Mouse (Mus musculus) embryonic facial prominence, embryonic 11.5 days (tissue): Measurements from ENCODE around the gene Atp6v1f. TPM values are rescaled to one million over a fixed set of nuclear protein-coding genes. Genes with fewer than 3 reads are reported as not detected.

Experiments used
- ATAC-seq: fragments of 200-750 bp; cut with Nextera tagmentation; replicated peaks from 2 replicates; pipeline ENCODE4 v1.8.0; 2017; ENCODE audit warnings: low read depth; ENCODE audit not compliant: insufficient number of reproducible peaks, low FRiP score, low TSS enrichment
- DNase-seq: peaks from one replicate; pipeline ENCODE4 v3.0.0-alpha.2; 2015; ENCODE audit warnings: low spot score
- H3K27ac ChIP-seq: fragments of 300-500 bp; sonication (generic); replicated peaks from 2 replicates; pipeline ENCODE4 v1.5.1; 2014; ENCODE audit warnings: mild to moderate bottlenecking, low read depth, low read length, control low read depth
- H3K27me3 ChIP-seq: fragments of 300-500 bp; sonication (generic); 2 replicates; pipeline ENCODE4 v1.6.1; 2014; ENCODE audit warnings: mild to moderate bottlenecking, low read length, moderate library complexity, mixed read lengths; ENCODE audit not compliant: control insufficient read depth, insufficient read depth
- H3K36me3 ChIP-seq: fragments of 300-500 bp; sonication (generic); replicated peaks from 2 replicates; pipeline ENCODE4 v1.6.1; 2014; ENCODE audit warnings: low read depth, mild to moderate bottlenecking, low read length, moderate library complexity, mixed read lengths; ENCODE audit not compliant: control insufficient read depth, insufficient read depth
- H3K4me1 ChIP-seq: fragments of 300-500 bp; sonication (generic); 2 replicates; pipeline ENCODE4 v1.6.1; 2014; ENCODE audit warnings: low read length, mixed read lengths; ENCODE audit not compliant: control insufficient read depth, insufficient read depth
- H3K4me2 ChIP-seq: fragments of 300-500 bp; sonication (generic); 2 replicates; pipeline ENCODE4 v1.6.1; 2014; ENCODE audit warnings: low read depth, mild to moderate bottlenecking, control low read depth, low read length, moderate library complexity
- H3K4me3 ChIP-seq: fragments of 300-500 bp; sonication (generic); 2 replicates; pipeline ENCODE4 v1.5.1; 2014; ENCODE audit warnings: low read depth, low read length, control low read depth
- H3K9ac ChIP-seq: fragments of 300-500 bp; sonication (generic); replicated peaks from 2 replicates; pipeline ENCODE4 v1.6.1; 2014; ENCODE audit warnings: mild to moderate bottlenecking, control low read depth, low read length
- H3K9me3 ChIP-seq: fragments of 300-500 bp; sonication (generic); replicated peaks from 2 replicates; pipeline ENCODE4 v1.6.1; 2016; ENCODE audit warnings: mild to moderate bottlenecking, low read length, inconsistent platforms, mixed read lengths; ENCODE audit not compliant: control insufficient read depth
- WGBS: fragments of 180-500 bp; shearing (Covaris S2); extraction: QIAGEN DNeasy Blood & Tissue Kit; methylation state at CpG from one replicate; pipeline ENCODE4 v1.1.7; 2014; 5-methylcytosine and 5-hydroxymethylcytosine counted together
- polyA plus RNA-seq: library from polyadenylated mRNA; unstranded; fragments of >200 nt; fragmentation: Nextera tagmentation; extraction: Ambion mirVana; gene quantifications from 2 replicates; pipeline ENCODE4 v1.2.1, GENCODE M21; 2014

Gene Atp6v1f
- polyA plus RNA-seq, 1 experiment from 2014 or later, result 196 TPM

- no peaks in the 10 kb centered on the region for H3K27me3 ChIP-seq
- 86% methylated on average over 4 of the region's 4 CpGs for whole genome bisulfite sequencing
- no peak for DNase-seq
- no peak within 1 kb of the TSS for H3K4me2 ChIP-seq
- H3K4me1 ChIP-seq, result peaks cover 2% of the 10 kb centered on the region; the same call in 1 of the 2 replicates
- H3K27ac ChIP-seq, result no peak within 1 kb of the TSS
- H3K4me3 ChIP-seq, result no peak within 1 kb of the TSS
- no peak within 1 kb of the TSS for H3K9ac ChIP-seq
- H3K36me3 ChIP-seq, result no peaks in the 10 kb centered on the region; the same call in 1 of the 2 replicates
- no peaks in the 10 kb centered on the region for H3K9me3 ChIP-seq
- no peak for ATAC-seq
Observed at GRCm38 (mm10) chr6:29471137-29471536, 3.6 kb downstream of the Atp6v1f start, which contains the start of gene Atp6v1fnb. Gene Atp6v1fnb (plus strand): TSS chr6:29471437.

GRCm38 (mm10) chr6:29473941-29474691 lies 6.6 kb downstream of the Atp6v1f start:
- Histone ChIP-seq H3K9me3 (no peaks in the 10 kb centered on the region), H3K4me2 (peak overlapping the region; percentile 76), H3K27ac (no peak overlapping the region), H3K4me1 (peaks cover 2% of the 10 kb centered on the region; the same call in 1 of the 2 replicates), H3K27me3 (no peaks in the 10 kb centered on the region), H3K9ac (peak overlapping the region; percentile 52), H3K36me3 (no peaks in the 10 kb centered on the region; the same call in 1 of the 2 replicates), H3K4me3 (peak overlapping the region; percentile 41)
- 2% methylated on average over 33 of the region's 33 CpGs for WGBS
- DNase-seq (peak; percentile 84), ATAC-seq (peak; percentile 88)

GRCm38 (mm10) chr6:29474736-29475135 lies 7.2 kb downstream of the Atp6v1f start:
- H3K4me3 ChIP-seq, result no peak overlapping the region
- no peaks in the 10 kb centered on the region; the same call in 1 of the 2 replicates for H3K36me3 ChIP-seq
- peaks cover 2% of the 10 kb centered on the region; the same call in 1 of the 2 replicates for H3K4me1 ChIP-seq
- H3K9me3 ChIP-seq, result no peaks in the 10 kb centered on the region
- H3K27ac ChIP-seq, result no peak overlapping the region
- no peak overlapping the region for H3K9ac ChIP-seq
- no peaks in the 10 kb centered on the region for H3K27me3 ChIP-seq
- no peak for ATAC-seq
- 55% methylated on average over 2 of the region's 2 CpGs for WGBS
- no peak overlapping the region for H3K4me2 ChIP-seq
- no peak for DNase-seq

- no peak overlapping the region for H3K9ac ChIP-seq
- no peaks in the 10 kb centered on the region; the same call in 1 of the 2 replicates for H3K27me3 ChIP-seq
- no peaks in the 10 kb centered on the region for H3K9me3 ChIP-seq
- H3K36me3 ChIP-seq, result no peaks in the 10 kb centered on the region
- H3K4me3 ChIP-seq, result no peak overlapping the region
- WGBS, result 92% methylated on average over 13 of the region's 13 CpGs
- no peak overlapping the region for H3K4me2 ChIP-seq
- DNase-seq (no peak), ATAC-seq (no peak)
- no peak overlapping the region for H3K27ac ChIP-seq
- H3K4me1 ChIP-seq, result no peaks in the 10 kb centered on the region
Observed at GRCm38 (mm10) chr6:29482691-29483090, 15.2 kb downstream of the Atp6v1f start.

GRCm38 (mm10) chr6:29484716-29485559 lies 17.4 kb downstream of the Atp6v1f start:
- H3K4me3 ChIP-seq, result no peak overlapping the region
- no peaks in the 10 kb centered on the region; the same call in 1 of the 2 replicates for H3K27me3 ChIP-seq
- peak; percentile 91 for DNase-seq
- peak overlapping the region; percentile 18; the same call in 1 of the 2 replicates for H3K9ac ChIP-seq
- WGBS, result 4% methylated on average over 26 of the region's 26 CpGs
- no peaks in the 10 kb centered on the region for H3K9me3 ChIP-seq
- no peak overlapping the region for H3K27ac ChIP-seq
- H3K4me2 ChIP-seq, result peak overlapping the region; percentile 56
- no peaks in the 10 kb centered on the region for H3K36me3 ChIP-seq
- H3K4me1 ChIP-seq, result no peaks in the 10 kb centered on the region
- peak; percentile 63 for ATAC-seq

GRCm38 (mm10) chr6:29485951-29486350 lies 18.4 kb downstream of the Atp6v1f start:
- WGBS, result 51% methylated on average over 2 of the region's 2 CpGs
- H3K9ac ChIP-seq, result no peak overlapping the region
- H3K27me3 ChIP-seq, result no peaks in the 10 kb centered on the region; the same call in 1 of the 2 replicates
- no peaks in the 10 kb centered on the region for H3K36me3 ChIP-seq
- ATAC-seq (no peak), DNase-seq (no peak)
- H3K4me2 ChIP-seq, result no peak overlapping the region
- no peak overlapping the region for H3K27ac ChIP-seq
- H3K9me3 ChIP-seq, result no peaks in the 10 kb centered on the region
- no peak overlapping the region for H3K4me3 ChIP-seq
- H3K4me1 ChIP-seq, result no peaks in the 10 kb centered on the region

- no peak for DNase-seq
- ATAC-seq, result no peak
- 79% methylated on average over 4 of the region's 4 CpGs for WGBS
- no peak overlapping the region for H3K4me2 ChIP-seq
- peaks cover 19% of the 10 kb centered on the region for H3K27me3 ChIP-seq
- H3K9me3 ChIP-seq, result no peaks in the 10 kb centered on the region
- H3K27ac ChIP-seq, result no peak overlapping the region
- H3K4me3 ChIP-seq, result no peak overlapping the region
- H3K36me3 ChIP-seq, result no peaks in the 10 kb centered on the region; the same call in 1 of the 2 replicates
- H3K4me1 ChIP-seq, result no peaks in the 10 kb centered on the region
- H3K9ac ChIP-seq, result no peak overlapping the region
Observed at GRCm38 (mm10) chr6:29494101-29494500, 26.6 kb downstream of the Atp6v1f start.
